Mouse (Mus musculus) 3T3-L1 (cell line): Measurements from ENCODE around the gene Rptor.

ENCODE experiments used
- DNase-seq: peaks from one replicate; pipeline ENCODE4 v3.0.0-alpha.2; 2015; ENCODE audit warnings: low read depth, low spot score

The Rptor gene

GRCm38 (mm10) chr11:119931809-119932208, 329.1 kb downstream of the Rptor start:
- no peak for DNase-seq

GRCm38 (mm10) chr11:119933142-119933541, 330.4 kb downstream of the Rptor start:
- DNase-seq: peak; percentile 100

GRCm38 (mm10) chr11:119933819-119934583, 331.3 kb downstream of the Rptor start:
- DNase-seq: peak; percentile 53

GRCm38 (mm10) chr11:119934773-119935172, 332.1 kb downstream of the Rptor start:
- no peak for DNase-seq

- DNase-seq: peak; percentile 68
Observed at GRCm38 (mm10) chr11:119935457-119935856, 332.8 kb downstream of the Rptor start.

- no peak for DNase-seq
Observed at GRCm38 (mm10) chr11:119936456-119936855, 333.8 kb downstream of the Rptor start.

GRCm38 (mm10) chr11:119937216-119937615, 334.5 kb downstream of the Rptor start:
- DNase-seq: no peak

- no peak for DNase-seq
Observed at GRCm38 (mm10) chr11:119937772-119938502, 335.2 kb downstream of the Rptor start.

- DNase-seq: no peak
Observed at GRCm38 (mm10) chr11:119939073-119939710, 336.5 kb downstream of the Rptor start.

- no peak for DNase-seq
Observed at GRCm38 (mm10) chr11:119939711-119940106, 337.0 kb downstream of the Rptor start.

GRCm38 (mm10) chr11:119940142-119940541, 337.4 kb downstream of the Rptor start:
- DNase-seq: no peak

GRCm38 (mm10) chr11:119941794-119942193, 339.1 kb downstream of the Rptor start:
- no peak for DNase-seq

- DNase-seq: peak; percentile 80
Observed at GRCm38 (mm10) chr11:119942201-119942726, 339.6 kb downstream of the Rptor start.

GRCm38 (mm10) chr11:119942727-119943427, 340.2 kb downstream of the Rptor start, which contains the start of gene Baiap2:
TSS of gene Baiap2 (plus strand) at chr11:119942763.
- peak; percentile 97 for DNase-seq

- DNase-seq: peak; percentile 72
Observed at GRCm38 (mm10) chr11:119943428-119943988, 340.8 kb downstream of the Rptor start.

- DNase-seq: no peak
Observed at GRCm38 (mm10) chr11:119945343-119945742, 342.6 kb downstream of the Rptor start.

GRCm38 (mm10) chr11:119947426-119947825, 344.7 kb downstream of the Rptor start:
- no peak for DNase-seq

- DNase-seq: peak; percentile 46
Observed at GRCm38 (mm10) chr11:119947897-119948296, 345.2 kb downstream of the Rptor start.

GRCm38 (mm10) chr11:119948305-119948704, 345.6 kb downstream of the Rptor start:
- DNase-seq: peak; percentile 63

GRCm38 (mm10) chr11:119948803-119949202, 346.1 kb downstream of the Rptor start:
- DNase-seq: no peak
